Mouse (Mus musculus) megakaryocyte-erythroid progenitor cell, adult 5-6 weeks (primary cell): ENCODE data around the gene Miga2. TPM values are rescaled to one million over a fixed set of nuclear protein-coding genes. Genes with fewer than 3 reads are reported as not detected.
A peak's percentile ranks its signal among the peaks of the same experiment; 100 is the strongest.

ENCODE experiments used
- ATAC-seq: replicated peaks from 2 replicates; pipeline ENCODE4 v1.8.0; 2016; ENCODE audit warnings: mild to moderate bottlenecking, inconsistent platforms; ENCODE audit not compliant: severe bottlenecking, poor library complexity, low FRiP score, low TSS enrichment
- total RNA-seq, 2 experiments: library from RNA; stranded (forward) in 1 of 2; stranded (reverse) in 1 of 2; fragments of 200-1000, 215-1000 nt in 1 of 2; fragments of >200 nt in 1 of 2; fragmentation: Nextera tagmentation in 1 of 2; gene quantifications; 2 replicates each; pipeline ENCODE4 v1.2.3; 2014 to 2017

Miga2 gene
- total RNA-seq, 2 experiments from 2014 or later, result 11.4 to 35.0 TPM

- peak; percentile 24 for ATAC-seq
These were observed 6.2 kb upstream of the Miga2 start for GRCm38 (mm10) chr2:30357552-30358510.

GRCm38 (mm10) chr2:30358533-30359531 is 5.2 kb upstream of the Miga2 start, which contains the start of gene Sh3glb2:
TSS of gene Sh3glb2 (minus strand) at chr2:30359337.
- ATAC-seq, result peak; percentile 65

DNA sequence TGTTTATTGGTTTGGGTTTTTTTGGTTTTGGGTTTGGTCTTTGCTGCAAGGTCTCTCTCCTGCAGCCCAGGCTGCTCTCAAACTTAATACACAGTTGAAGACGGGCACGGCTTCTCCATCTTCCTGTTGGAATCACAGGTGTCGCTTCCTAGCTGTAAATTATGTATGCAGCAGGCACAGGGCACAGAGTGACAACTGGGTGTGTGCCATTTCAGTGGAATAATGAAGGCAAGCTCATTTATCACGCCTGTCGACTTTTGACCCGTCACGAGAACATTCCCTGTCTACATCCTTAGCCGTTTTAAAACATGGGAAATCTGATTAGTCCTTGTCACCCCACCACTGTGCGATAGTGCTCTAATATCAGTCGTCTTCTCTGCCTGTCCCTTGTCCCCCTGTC is 3.4 kb upstream of the Miga2 start:
- ATAC-seq, result no peak

DNA sequence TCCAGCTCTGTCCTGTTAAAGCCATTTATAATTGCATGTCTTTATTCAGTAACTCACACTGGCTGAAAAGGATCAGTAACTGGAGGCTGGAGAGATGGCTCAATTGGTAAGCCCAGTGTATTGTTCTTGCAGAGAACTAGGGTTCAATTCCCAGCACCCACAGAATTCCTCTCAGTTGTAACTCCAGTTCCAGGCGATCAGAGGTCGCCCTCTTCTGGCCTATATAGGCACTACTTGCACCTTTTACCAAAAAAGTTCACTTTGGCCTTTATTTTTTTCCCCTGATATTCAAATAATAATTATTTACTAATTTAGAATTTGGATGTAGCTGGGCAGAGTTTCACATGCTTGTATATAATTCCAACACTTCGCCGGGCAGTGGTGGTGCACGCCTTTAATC is 1.2 kb upstream of the Miga2 start:
- ATAC-seq, result no peak

DNA sequence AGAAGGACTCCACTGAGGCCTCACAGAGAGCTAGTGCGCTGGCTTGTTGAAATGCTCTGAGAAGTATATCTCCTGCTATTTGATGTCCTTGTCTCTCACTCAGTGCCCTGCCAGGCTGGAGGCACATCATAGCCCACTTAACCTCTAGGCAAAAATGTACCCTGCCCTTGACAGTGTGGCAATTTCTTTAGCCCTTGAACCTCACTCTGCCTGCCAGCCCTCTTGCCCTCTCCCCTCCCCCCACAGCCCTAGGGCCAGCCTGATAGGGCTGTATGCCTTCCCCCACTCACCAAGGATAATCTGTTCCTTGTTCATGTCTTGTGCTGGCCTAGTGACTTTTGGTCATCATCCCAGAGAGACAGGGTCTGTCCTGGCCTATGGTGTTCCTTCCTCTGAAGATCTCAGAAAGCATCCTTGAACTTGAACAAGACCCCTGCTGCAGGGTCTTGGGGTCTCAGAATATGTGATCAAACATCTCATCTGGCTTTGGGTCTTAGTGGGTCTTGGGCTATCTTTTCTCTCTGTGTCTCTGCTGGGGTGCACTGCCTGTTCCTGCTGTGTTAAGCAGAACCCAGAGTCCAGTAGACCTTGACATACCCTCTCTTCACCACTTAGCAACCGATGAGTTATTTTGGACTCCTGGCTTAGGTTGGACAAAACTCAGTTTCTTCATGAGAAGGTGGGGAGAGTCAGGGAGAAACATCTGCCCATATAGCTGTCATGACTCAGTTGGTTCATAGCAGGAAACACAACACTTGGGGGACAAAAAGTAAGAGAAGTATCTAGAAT is 1.4 kb downstream of the Miga2 start:
- ATAC-seq, result no peak

GRCm38 (mm10) chr2:30366203-30366602 is 2.2 kb downstream of the Miga2 start:
- ATAC-seq, result no peak

- no peak for ATAC-seq
These were observed 7.5 kb downstream of the Miga2 start for GRCm38 (mm10) chr2:30371544-30371943.

DNA sequence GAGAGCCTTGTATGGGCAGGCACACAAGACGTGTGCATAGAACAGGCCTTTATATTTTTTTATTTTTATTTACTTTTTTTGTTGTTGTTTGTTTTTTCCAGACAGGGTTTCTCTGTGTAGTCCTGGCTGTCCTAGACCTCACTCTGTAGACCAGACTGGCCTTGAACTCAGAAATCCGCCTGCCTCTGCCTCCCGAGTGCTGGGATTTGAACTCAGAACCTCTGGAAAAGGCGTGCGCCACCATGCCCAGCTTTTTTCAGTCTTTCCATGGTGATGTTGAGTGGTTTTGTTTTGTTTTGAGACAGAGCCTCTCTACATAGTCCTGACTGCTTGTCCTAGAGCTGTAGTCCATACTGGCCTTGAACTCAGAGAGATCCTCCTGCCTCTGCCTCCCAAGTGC is 8.7 kb downstream of the Miga2 start:
- no peak for ATAC-seq

DNA sequence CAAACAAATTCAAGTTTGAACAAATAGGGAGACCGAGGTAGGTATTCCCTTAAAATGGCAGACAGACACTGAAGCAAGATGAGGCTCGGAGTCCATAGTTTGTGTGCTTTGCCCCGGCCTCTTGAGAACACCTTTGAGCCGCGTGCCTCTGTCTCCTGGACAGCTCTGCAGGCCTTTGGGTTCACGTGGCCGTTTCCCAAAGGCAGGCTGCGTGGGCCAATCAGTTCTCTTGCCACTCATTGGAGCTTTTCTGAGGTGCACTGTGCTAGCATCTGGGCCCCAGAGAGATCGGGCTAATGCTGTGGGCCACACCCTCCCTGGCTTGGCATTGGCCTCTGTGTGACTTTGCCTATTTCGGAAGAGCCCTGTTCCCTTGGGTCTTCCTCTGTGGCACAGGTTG is 11.9 kb downstream of the Miga2 start:
- no peak for ATAC-seq

GRCm38 (mm10) chr2:30377721-30378120 is 13.7 kb downstream of the Miga2 start:
- ATAC-seq, result no peak

DNA sequence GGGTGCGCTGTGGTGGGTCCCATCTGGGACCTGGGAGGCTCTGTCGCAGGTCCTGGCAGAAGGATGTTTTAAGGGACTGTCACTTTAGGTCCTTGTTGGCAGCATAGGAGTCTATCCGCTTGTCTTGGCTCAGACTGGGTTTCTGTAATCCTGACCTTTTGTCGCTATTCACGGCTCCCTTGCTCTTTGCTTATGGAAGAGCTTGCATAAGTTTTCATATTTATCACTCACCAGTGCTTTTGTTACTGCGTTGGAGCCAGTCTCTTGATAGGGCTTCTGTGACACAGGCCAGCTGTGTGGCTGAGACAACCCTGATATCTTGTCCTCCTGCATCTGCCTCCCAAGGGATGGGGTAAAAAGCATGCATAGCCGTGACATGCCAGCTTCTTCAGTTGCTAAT is 15.3 kb downstream of the Miga2 start:
- no peak for ATAC-seq

- 0 out of 2 replicates have a peak, but pooled peaks have one; percentile 16 for ATAC-seq
These were observed 16.7 kb downstream of the Miga2 start for GRCm38 (mm10) chr2:30380564-30381376.

DNA sequence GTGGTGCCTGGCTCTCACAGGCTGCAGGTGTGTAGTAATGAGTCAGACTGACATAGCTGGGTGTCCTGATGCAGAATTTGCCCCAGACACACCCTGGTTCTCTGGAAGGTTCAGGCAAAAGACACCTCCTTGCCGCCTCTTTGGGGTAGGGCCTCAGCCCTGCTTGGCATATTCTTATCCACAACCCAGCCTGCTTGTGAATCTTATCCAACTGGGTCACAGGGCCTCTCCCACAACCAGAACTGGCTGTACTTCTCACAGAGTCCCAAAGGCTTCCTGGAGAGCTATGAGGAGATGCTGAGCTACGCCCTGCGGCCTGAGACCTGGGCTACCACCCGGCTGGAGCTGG is 17.3 kb downstream of the Miga2 start:
- ATAC-seq, result peak; percentile 66

GRCm38 (mm10) chr2:30384814-30385213 is 20.8 kb downstream of the Miga2 start:
- no peak for ATAC-seq

DNA sequence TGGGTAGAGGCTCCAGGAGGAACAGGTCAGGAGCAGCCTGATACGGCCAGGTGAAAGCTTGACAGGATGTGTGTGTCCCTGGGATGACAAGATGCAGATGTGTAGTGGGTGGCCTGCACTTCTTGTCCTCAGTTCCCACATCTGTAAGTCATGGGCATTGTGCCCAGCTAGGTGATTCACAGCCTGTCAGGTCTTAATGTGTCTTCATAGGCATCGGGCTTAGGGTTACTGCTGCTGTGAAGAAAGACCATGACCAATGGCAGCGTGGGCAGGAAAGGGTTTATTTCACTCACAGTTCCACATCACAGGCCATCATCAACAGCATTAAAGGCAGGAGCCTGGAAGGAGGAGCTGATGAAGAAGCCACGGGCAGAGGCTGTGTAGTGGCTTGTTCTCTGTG is 21.6 kb downstream of the Miga2 start:
- no peak for ATAC-seq

DNA sequence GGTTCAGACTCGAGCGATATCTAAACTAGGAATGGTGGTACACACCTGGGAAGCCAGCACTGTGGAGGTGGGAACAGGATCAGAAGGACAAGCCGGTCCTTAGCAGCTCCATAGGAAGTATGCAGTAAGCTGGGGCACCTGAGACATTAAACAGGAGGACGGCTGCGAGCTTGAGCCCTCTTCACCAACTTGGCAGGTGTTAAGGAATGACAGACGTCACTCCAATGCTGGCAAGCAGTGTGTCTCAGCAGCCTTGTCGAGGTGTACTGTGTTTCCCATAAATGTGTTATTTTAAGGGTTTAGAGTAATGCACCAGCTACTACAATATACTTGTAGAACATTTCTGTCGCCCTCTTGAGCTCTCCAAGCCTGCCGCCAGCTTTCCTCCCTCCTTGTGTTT is 22.9 kb downstream of the Miga2 start:
- no peak for ATAC-seq

DNA sequence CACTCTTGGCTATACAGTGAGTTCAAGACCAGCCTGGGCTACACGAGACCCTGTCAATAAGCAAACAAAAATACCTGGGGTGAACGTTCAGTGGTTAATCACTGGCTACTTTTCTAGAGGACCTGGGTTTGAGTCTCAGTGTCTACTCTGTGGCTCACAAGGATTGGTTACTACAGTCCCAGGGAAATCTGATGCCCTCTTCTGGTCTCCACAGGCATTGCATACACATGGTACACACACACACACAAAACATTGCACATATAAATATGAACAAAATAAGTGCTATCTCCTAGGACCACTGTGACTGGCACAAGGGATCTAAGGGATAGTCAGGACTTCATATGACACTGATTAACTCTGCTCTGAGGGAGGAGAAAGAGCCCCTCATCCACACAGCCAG is 25.0 kb downstream of the Miga2 start:
- ATAC-seq, result no peak

DNA sequence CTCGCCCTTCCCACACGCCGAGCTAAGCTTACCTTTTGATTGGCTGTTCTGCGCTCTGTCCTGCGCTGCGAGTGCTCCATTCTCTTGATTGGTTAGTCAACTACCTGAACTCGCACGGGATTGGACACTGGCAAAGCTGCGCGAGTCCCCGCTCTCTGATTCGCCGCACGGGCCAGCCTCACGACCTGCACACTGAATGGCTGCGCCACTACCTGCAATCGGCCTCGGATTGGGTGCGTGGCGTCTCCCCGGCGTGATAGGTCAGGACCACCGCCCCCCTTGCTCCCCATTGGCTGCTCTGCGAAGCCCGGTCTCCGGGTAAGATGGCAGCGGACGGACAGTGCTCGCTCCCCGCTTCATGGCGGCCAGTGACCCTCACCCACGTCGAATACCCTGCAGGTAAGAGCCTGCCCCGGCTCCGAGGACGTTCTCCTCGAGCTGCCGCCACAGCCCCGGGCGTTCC is 28.1 kb downstream of the Miga2 start, which contains the start of gene Dolpp1:
TSS of gene Dolpp1 (plus strand) at position 141 of the 463 bp plus-strand sequence.
- ATAC-seq, result peak; percentile 93
